Mouse (Mus musculus): ENCODE data around the gene Fpr3. TPM values are rescaled to one million over a fixed set of nuclear protein-coding genes. Genes with fewer than 3 reads are reported as not detected.
"Not testable (repeated sequence)": the region's sequence is repeated elsewhere in the genome, so short reads cannot be mapped to it uniquely, and the experiment has no call there.

Gene Fpr3
- polyA plus RNA-seq, 1 experiment from 2014 or later, result not detected

- H3K4me3 ChIP-seq, result no peak overlapping the region
- no peak for DNase-seq (ENCODE audit: extremely low spot score, low spot score)
- H3K4me1 ChIP-seq, result no peaks in the 10 kb centered on the region
- no peaks in the 10 kb centered on the region for H3K9me3 ChIP-seq
- no peaks in the 10 kb centered on the region for H3K36me3 ChIP-seq (replicated peaks)
- no peaks in the 10 kb centered on the region for H3K27me3 ChIP-seq (ENCODE audit: poor library complexity, severe bottlenecking)
- no peak overlapping the region for H3K27ac ChIP-seq
- 89% methylated on average over 2 of the region's 2 CpGs for WGBS
These were observed 11.6 kb downstream of the Fpr3 start for GRCm38 (mm10) chr17:17899268-17899667.

- Histone ChIP-seq H3K27ac (no peak overlapping the region), H3K27me3 (ENCODE audit: poor library complexity, severe bottlenecking) (no peaks in the 10 kb centered on the region), H3K36me3 (replicated peaks) (no peaks in the 10 kb centered on the region), H3K4me1 (no peaks in the 10 kb centered on the region), H3K4me3 (no peak overlapping the region), H3K9me3 (no peaks in the 10 kb centered on the region)
- no peak for DNase-seq (ENCODE audit: extremely low spot score, low spot score)
- 94% methylated on average over 1 of the region's 1 CpGs for WGBS
These were observed 13.1 kb downstream of the Fpr3 start for GRCm38 (mm10) chr17:17900768-17901167.

- Histone ChIP-seq H3K4me3 (peak overlapping the region; percentile 56), H3K9me3 (peaks cover 12% of the 10 kb centered on the region), H3K36me3 (replicated peaks) (no peaks in the 10 kb centered on the region), H3K4me1 (peaks cover 8% of the 10 kb centered on the region; the same call in 1 of the 2 replicates), H3K27me3 (ENCODE audit: poor library complexity, severe bottlenecking) (peaks cover 7% of the 10 kb centered on the region), H3K27ac (peak overlapping the region; percentile 79)
- WGBS, result 22% methylated on average over 51 of the region's 51 CpGs
- peak; percentile 76 for DNase-seq (ENCODE audit: extremely low spot score, low spot score)
These were observed 22.2 kb downstream of the Fpr3 start for GRCm38 (mm10) chr17:17909636-17910421.

GRCm38 (mm10) chr17:17912618-17913017 is 25.0 kb downstream of the Fpr3 start:
- H3K9me3 ChIP-seq; H3K36me3 ChIP-seq (replicated peaks); DNase-seq (ENCODE audit: extremely low spot score, low spot score); H3K27ac ChIP-seq; H3K4me1 ChIP-seq; H3K4me3 ChIP-seq; H3K27me3 ChIP-seq (ENCODE audit: poor library complexity, severe bottlenecking): not testable (repeated sequence)
- 92% methylated on average over 8 of the region's 8 CpGs for WGBS

GRCm38 (mm10) chr17:17917376-17917775 is 29.7 kb downstream of the Fpr3 start:
- 89% methylated on average over 1 of the region's 1 CpGs for WGBS
- H3K36me3 ChIP-seq (replicated peaks), result no peaks in the 10 kb centered on the region
- no peak for DNase-seq (ENCODE audit: extremely low spot score, low spot score)

GRCm38 (mm10) chr17:17917782-17918181 is 30.1 kb downstream of the Fpr3 start:
- Histone ChIP-seq H3K27ac (no peak overlapping the region), H3K27me3 (ENCODE audit: poor library complexity, severe bottlenecking) (no peaks in the 10 kb centered on the region), H3K9me3 (no peaks in the 10 kb centered on the region), H3K4me3 (no peak overlapping the region), H3K4me1 (no peaks in the 10 kb centered on the region), H3K36me3 (replicated peaks) (no peaks in the 10 kb centered on the region)
- DNase-seq (ENCODE audit: extremely low spot score, low spot score), result no peak

More at GRCm38 (mm10) chr17:17917376-17917775, 29.7 kb downstream of the Fpr3 start:
- Histone ChIP-seq H3K9me3 (no peaks in the 10 kb centered on the region), H3K4me1 (no peaks in the 10 kb centered on the region), H3K27me3 (ENCODE audit: poor library complexity, severe bottlenecking) (no peaks in the 10 kb centered on the region), H3K27ac (no peak overlapping the region), H3K4me3 (no peak overlapping the region)

GRCm38 (mm10) chr17:17973443-17973842 is 85.8 kb downstream of the Fpr3 start:
- Histone ChIP-seq H3K4me3 (no peak overlapping the region), H3K36me3 (replicated peaks) (no peaks in the 10 kb centered on the region), H3K9me3 (peaks cover 15% of the 10 kb centered on the region), H3K27ac (no peak overlapping the region), H3K4me1 (no peaks in the 10 kb centered on the region), H3K27me3 (ENCODE audit: poor library complexity, severe bottlenecking) (no peaks in the 10 kb centered on the region)
- DNase-seq (ENCODE audit: extremely low spot score, low spot score), result no peak
- 33% methylated on average over 1 of the region's 1 CpGs for WGBS

- not testable (repeated sequence) for H3K27ac ChIP-seq; DNase-seq (ENCODE audit: extremely low spot score, low spot score); H3K36me3 ChIP-seq (replicated peaks); H3K4me3 ChIP-seq; H3K27me3 ChIP-seq (ENCODE audit: poor library complexity, severe bottlenecking); H3K4me1 ChIP-seq
- H3K9me3 ChIP-seq, result peaks cover 29% of the 10 kb centered on the region
- 81% methylated on average over 2 of the region's 2 CpGs for WGBS
These were observed 93.6 kb downstream of the Fpr3 start for GRCm38 (mm10) chr17:17981232-17981631.

- peaks cover 8% of the 10 kb centered on the region; the same call in 1 of the 2 replicates for H3K9me3 ChIP-seq
- no peaks in the 10 kb centered on the region for H3K4me1 ChIP-seq
- H3K27ac ChIP-seq, result no peak overlapping the region
- no peak for DNase-seq (ENCODE audit: extremely low spot score, low spot score)
- no peaks in the 10 kb centered on the region for H3K27me3 ChIP-seq (ENCODE audit: poor library complexity, severe bottlenecking)
- H3K36me3 ChIP-seq (replicated peaks), result no peaks in the 10 kb centered on the region
- WGBS, result 96% methylated on average over 1 of the region's 1 CpGs
- no peak overlapping the region for H3K4me3 ChIP-seq
These were observed 117.1 kb downstream of the Fpr3 start for GRCm38 (mm10) chr17:18004752-18005151.

Other genes with a start within 250 kb of the Fpr3 start
- not detected in 2 replicates for gene Vmn2r90, start 184.1 kb upstream of the Fpr3 start, polyA plus RNA-seq (2016; fragmentation: Nextera tagmentation; extraction: Ambion mirVana)
- 51.0 and 53.7 TPM in 2 replicates for gene Spaca6, start 60.7 kb upstream of the Fpr3 start, polyA plus RNA-seq (2016; fragmentation: Nextera tagmentation; extraction: Ambion mirVana)
- 1.00 and 1.4 TPM in 2 replicates for gene Has1, start 32.6 kb upstream of the Fpr3 start, polyA plus RNA-seq (2016; fragmentation: Nextera tagmentation; extraction: Ambion mirVana)
- not detected in 2 replicates for gene Fpr1, start 3.9 kb upstream of the Fpr3 start, polyA plus RNA-seq (2016; fragmentation: Nextera tagmentation; extraction: Ambion mirVana)
- not detected in 2 replicates for gene Fpr2, start within 50 bp of the Fpr3 start, polyA plus RNA-seq (2016; fragmentation: Nextera tagmentation; extraction: Ambion mirVana)
- not detected in 2 replicates for gene Fpr-rs4, start 133.9 kb downstream of the Fpr3 start, polyA plus RNA-seq (2016; fragmentation: Nextera tagmentation; extraction: Ambion mirVana)
- not detected in 2 replicates for gene Vmn2r124, start 161.6 kb downstream of the Fpr3 start, polyA plus RNA-seq (2016; fragmentation: Nextera tagmentation; extraction: Ambion mirVana)
- not detected in 2 replicates for gene Vmn2r91, start 197.2 kb downstream of the Fpr3 start, polyA plus RNA-seq (2016; fragmentation: Nextera tagmentation; extraction: Ambion mirVana)

Data from forebrain, embryonic 10.5 days (tissue).